Mouse (Mus musculus): ENCODE measurements around the gene Cd59a.

The Cd59a gene

GRCm38 (mm10) chr2:104134150-104135056 is 38.8 kb downstream of the Cd59a start:
- intact Hi-C loops (cut with DNase I), result loop anchor here (1.0 to 10.0 kb wide), 3 partner anchors 200 to 440 kb away; no protein-coding TSS in a partner anchor

DNA sequence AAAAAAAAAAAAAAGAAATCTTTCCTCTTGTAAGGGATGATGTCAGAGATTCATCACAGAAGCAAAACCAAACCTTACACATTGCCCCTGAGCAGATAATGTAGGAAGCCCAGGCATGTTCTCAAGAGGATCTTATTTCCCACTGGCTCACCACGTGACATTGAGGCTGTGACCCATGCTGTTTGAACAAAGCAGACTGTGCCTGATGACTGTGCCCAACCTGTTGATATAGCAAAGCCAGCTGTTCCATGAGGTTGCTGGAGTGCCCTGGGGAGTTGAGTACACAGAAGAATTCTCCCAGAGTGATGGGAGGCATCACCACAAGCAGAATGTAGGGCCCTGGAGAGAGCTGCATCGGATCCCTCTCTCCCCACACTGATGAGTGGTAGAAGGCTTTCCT is 40.3 kb downstream of the Cd59a start:
- intact Hi-C loops (cut with DNase I), result loop anchor here (10.0 kb wide), 2 partner anchors 199 to 439 kb away; no protein-coding TSS in a partner anchor

GRCm38 (mm10) chr2:104142140-104142539 is 46.5 kb downstream of the Cd59a start:
- intact Hi-C loops (cut with DNase I), result loop anchor here (10.0 kb wide), 1 partner anchor 173 kb away; no protein-coding TSS in a partner anchor

DNA sequence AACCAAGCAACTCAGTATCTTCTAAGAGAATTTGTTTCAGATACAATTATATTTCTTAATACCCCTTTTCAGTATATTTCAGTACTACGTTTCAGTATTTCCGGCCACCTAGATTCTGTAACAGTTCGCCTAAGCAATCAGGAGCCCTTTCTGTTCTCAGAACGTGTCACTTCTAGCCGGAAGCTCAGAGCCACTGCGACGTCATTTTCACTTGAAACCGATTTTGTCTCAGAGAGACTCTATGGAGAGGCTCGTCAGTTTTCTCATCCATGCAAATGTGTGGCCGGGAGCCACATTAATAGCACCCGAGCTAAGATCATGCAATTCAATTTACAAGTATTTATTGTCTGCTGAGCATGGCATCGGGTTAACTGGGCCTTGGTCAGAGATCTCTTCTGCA is 48.4 kb downstream of the Cd59a start:
- intact Hi-C loops (cut with DNase I), result loop anchor here (10.0 kb wide), 1 partner anchor 171 kb away; no protein-coding TSS in a partner anchor

GRCm38 (mm10) chr2:104145983-104146382 is 50.4 kb downstream of the Cd59a start:
- intact Hi-C loops (cut with DNase I), result loop anchor here (10.0 kb wide), 1 partner anchor 169 kb away; no protein-coding TSS in a partner anchor

- intact Hi-C loops (cut with DNase I), result loop anchor here (10.0 kb wide), 1 partner anchor 167 kb away; no protein-coding TSS in a partner anchor
These were observed 52.4 kb downstream of the Cd59a start for GRCm38 (mm10) chr2:104147910-104148561.

- intact Hi-C loops (cut with DNase I), result no loop called here
These were observed 55.2 kb downstream of the Cd59a start for GRCm38 (mm10) chr2:104150608-104151397.

DNA sequence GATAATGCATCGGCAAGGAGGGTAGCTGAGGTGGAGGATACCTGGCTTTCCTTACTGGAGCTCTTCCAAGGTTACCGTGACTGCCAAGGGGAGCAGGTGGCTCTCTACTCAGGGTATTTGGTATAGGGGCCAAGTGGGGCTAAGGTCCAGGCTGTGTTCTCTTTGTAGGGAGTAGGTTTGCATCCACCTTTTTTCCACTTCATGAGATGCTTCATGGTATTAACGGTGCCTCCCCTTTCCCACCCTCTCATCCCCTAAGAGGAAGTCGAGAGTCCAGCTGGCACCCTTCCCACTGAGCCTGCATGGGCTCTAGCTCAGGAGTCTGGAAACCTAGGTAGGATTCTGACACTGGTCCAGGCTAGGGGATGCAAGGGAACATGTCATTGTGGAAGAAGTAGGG is 57.7 kb downstream of the Cd59a start:
- intact Hi-C loops (cut with DNase I), result no loop called here

- intact Hi-C loops (cut with DNase I), result no loop called here
These were observed 58.3 kb downstream of the Cd59a start for GRCm38 (mm10) chr2:104153876-104154275.

DNA sequence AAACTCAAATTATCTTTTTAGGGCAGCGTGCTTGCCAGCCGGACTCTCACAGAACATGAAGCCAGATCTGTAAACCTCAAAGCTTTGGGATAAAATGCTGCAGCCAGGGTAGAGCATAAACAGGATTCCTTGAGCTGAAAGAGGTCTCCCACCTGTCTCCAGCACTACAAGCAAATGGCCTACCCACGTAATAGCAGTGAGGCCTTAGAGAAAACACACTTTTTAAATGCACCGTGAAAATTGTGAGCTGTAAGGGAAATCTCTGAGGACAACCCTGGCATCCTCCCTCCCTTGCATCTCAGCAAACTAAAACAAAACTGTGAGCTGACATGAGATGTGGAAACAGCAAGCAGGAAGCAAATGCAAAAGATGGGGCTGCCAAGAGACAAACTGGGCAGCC is 62.2 kb downstream of the Cd59a start:
- intact Hi-C loops (cut with DNase I), result no loop called here

- intact Hi-C loops (cut with DNase I), result no loop called here
These were observed 67.8 kb downstream of the Cd59a start for GRCm38 (mm10) chr2:104163418-104163817.

DNA sequence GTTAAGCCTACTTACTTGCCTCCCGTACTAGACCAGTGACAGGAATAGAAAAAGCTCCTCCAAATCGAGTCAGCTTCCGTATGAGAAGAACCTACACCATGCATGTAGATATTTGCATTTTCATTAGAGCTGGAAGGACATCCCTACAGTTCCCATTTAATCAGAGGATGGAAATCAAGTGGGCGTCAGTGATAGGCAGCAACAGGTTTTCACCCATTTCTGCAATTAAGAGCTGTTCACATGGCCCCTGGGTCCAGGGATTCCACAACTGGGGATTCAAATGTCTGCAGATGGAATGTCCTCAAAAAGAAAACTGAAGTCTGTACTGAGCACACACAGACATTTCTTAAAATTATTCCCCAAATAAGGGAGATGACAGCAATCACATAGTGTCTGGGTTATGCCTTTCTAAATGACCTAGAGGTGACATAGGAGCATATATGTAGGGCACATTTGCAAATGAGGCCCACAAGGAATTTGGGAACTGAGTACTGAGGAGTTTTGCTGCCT is 68.4 kb downstream of the Cd59a start:
- intact Hi-C loops (cut with DNase I), result no loop called here

Data from adrenal gland (tissue).